Mouse (Mus musculus): ENCODE results near the gene Nhlrc2. TPM values are rescaled to one million over a fixed set of nuclear protein-coding genes. Genes with fewer than 3 reads are reported as not detected.
A peak's percentile ranks its signal among the peaks of the same experiment; 100 is the strongest.
"Not testable (repeated sequence)": the region's sequence is repeated elsewhere in the genome, so short reads cannot be mapped to it uniquely, and the experiment has no call there.

The Nhlrc2 gene
- 13.7 and 16.2 TPM in 2 replicates for polyA plus RNA-seq (2014; fragmentation: Nextera tagmentation; extraction: Ambion mirVana)

DNA sequence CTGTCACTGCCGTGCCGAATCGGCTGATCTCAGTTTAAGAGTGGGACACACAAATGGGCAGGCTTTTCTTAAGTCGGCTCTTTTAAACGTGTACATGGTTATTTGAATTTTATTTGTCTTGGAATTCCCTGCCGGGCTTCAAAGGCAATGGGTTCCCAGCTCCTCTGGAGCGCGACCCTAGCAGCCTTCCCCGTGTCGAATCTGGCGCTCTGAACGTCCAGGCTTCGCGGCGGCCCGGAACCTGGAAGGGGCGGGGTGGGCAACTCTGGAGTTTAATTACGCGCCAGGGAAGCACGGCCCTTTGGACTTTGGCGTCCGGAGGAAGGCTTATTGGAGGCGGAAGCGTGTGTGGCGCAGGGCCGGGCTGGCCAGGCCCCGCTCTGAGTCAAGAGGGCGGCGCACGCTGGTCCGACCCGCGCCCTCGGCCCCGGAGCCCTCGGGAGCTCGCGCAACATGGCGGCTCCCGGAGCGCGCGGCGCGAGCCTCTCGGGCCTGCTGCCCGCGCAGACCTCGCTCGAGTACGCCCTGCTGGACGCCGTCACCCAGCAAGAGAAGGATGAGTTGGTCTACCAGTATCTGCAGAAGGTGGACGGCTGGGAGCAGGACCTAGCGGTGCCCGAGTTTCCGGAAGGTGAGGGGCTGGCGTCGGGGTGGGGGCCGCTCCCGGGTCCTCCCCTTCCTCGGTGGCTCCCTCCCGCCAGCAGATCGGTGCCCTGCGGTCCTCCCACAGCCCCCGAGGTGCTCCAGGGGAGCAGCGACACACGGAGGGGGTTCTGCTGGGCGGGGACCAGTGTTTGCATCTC is at the start of gene Nhlrc2:
Gene Nhlrc2 (plus strand): TSS at position 32 of the 803 bp plus-strand sequence.
- peak; percentile 89 for DNase-seq (ENCODE audit: low spot score)
- peak within 1 kb of the TSS; percentile 94 for H3K4me3 ChIP-seq (ENCODE audit: low read depth, low read length)
- no peaks in the 10 kb centered on the region for H3K9me3 ChIP-seq (replicated peaks; ENCODE audit: control insufficient read depth, low read length)
- peak within 1 kb of the TSS; percentile 97 for H3K27ac ChIP-seq (replicated peaks; ENCODE audit: low read depth, low read length)
- no peaks in the 10 kb centered on the region for H3K27me3 ChIP-seq (ENCODE audit: control insufficient read depth, insufficient read depth, low read length)
- H3K4me1 ChIP-seq (ENCODE audit: control insufficient read depth, insufficient read depth, low read length): no peaks in the 10 kb centered on the region
- ATAC-seq (replicated peaks; ENCODE audit: insufficient number of reproducible peaks, low FRiP score, low TSS enrichment, low read depth): peak; percentile 86
- H3K36me3 ChIP-seq (replicated peaks; ENCODE audit: control insufficient read depth, insufficient read depth, low read depth, low read length): peaks cover 4% of the 10 kb centered on the region; the same call in 1 of the 2 replicates
- peak within 1 kb of the TSS; percentile 95 for H3K9ac ChIP-seq (replicated peaks; ENCODE audit: low read length)
- WGBS: under 1% methylated on average over 69 of the region's 69 CpGs
- H3K4me2 ChIP-seq (ENCODE audit: low read depth, low read length): peak within 1 kb of the TSS; percentile 44

DNA sequence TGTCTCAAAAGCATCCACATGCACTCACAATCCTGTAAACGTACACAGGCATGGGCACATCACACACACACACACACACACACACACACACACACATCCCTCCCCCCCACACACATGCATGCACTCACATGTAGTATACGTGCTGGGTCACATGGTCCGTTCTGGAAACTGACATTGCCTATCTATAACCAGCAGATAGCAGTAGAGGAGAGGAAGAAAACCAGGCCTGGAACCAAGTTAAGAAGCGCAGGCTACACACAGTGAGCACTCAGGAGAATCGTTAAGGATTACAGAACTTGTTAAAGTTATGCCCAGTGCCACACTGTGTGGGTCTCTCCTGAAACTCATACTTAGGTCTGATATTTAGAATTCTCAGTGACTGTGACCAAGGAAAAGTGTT is 45.0 kb upstream of the Nhlrc2 start:
- not testable (repeated sequence) for H3K36me3 ChIP-seq (replicated peaks; ENCODE audit: control insufficient read depth, insufficient read depth, low read depth, low read length); H3K4me2 ChIP-seq (ENCODE audit: low read depth, low read length); DNase-seq (ENCODE audit: low spot score); H3K9me3 ChIP-seq (replicated peaks; ENCODE audit: control insufficient read depth, low read length); H3K9ac ChIP-seq (replicated peaks; ENCODE audit: low read length); H3K27me3 ChIP-seq (ENCODE audit: control insufficient read depth, insufficient read depth, low read length); H3K27ac ChIP-seq (replicated peaks; ENCODE audit: low read depth, low read length); H3K4me1 ChIP-seq (ENCODE audit: control insufficient read depth, insufficient read depth, low read length); ATAC-seq (replicated peaks; ENCODE audit: insufficient number of reproducible peaks, low FRiP score, low TSS enrichment, low read depth); H3K4me3 ChIP-seq (ENCODE audit: low read depth, low read length)
- no CpG with 5 or more reads among the region's 5 CpGs for WGBS

DNA sequence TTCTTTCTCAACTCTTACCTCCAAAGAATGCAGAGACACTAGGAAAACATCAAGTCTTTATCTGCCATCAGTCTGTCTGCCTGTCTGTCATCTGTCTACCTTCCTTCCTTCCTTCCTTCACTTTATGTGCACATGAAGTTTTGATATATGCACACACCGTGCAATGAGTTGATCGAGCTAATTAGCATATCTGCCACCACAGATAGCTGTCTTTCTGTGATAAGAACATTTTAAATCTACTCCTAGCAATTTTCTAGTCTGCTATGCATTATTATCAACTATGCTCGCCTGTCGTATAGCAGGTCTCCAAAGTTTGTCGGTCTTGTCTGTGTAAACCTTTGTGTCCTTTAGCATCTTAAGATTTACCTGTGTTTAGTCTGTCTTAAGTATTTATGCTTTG is 44.5 kb upstream of the Nhlrc2 start:
- WGBS: no CpG with 5 or more reads among the region's 5 CpGs

DNA sequence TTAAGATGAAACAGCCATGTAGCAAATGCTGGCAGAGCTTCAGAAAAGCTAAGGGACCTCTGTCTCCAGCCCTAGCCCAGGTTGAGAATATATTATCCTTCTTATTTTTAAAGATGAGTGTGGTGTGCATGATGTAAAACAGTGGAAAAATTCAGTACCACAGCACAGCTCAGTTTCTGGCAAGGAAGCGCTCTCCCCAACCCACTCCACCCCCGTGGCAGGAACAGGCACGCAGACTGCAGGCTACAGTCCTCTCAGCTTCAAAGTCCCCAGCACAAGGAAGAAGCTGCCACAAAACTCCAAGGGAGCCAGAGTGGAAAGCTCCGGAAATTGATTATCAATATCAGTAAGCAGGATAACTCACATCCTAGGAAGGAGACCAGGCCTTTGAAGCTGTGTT is 36.9 kb upstream of the Nhlrc2 start:
- no CpG with 5 or more reads among the region's 4 CpGs for WGBS

More for the DNA sequence above, 44.5 kb upstream of the Nhlrc2 start:
- H3K27me3 ChIP-seq (ENCODE audit: control insufficient read depth, insufficient read depth, low read length); H3K9ac ChIP-seq (replicated peaks; ENCODE audit: low read length); DNase-seq (ENCODE audit: low spot score); H3K27ac ChIP-seq (replicated peaks; ENCODE audit: low read depth, low read length); H3K4me2 ChIP-seq (ENCODE audit: low read depth, low read length); ATAC-seq (replicated peaks; ENCODE audit: insufficient number of reproducible peaks, low FRiP score, low TSS enrichment, low read depth); H3K4me1 ChIP-seq (ENCODE audit: control insufficient read depth, insufficient read depth, low read length); H3K9me3 ChIP-seq (replicated peaks; ENCODE audit: control insufficient read depth, low read length); H3K36me3 ChIP-seq (replicated peaks; ENCODE audit: control insufficient read depth, insufficient read depth, low read depth, low read length); H3K4me3 ChIP-seq (ENCODE audit: low read depth, low read length): not testable (repeated sequence)

DNA sequence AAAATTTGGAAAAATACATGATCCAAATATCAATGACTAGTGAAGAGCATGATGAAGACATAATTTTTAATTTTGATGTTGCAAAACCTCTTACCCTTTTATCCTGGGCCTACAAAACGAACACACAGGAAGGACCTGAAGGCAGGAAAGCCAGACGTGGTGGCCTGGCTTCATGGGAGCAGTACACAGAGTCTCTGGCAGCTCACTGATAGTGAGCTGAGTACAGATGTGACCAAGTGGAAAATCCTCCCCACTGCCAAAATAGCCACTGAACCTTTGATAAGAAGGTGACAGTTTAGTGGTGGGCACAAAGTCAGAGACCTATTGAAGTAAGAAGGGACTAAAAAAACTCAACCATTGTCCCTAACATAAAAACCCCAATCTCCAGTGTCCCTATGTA is 34.5 kb upstream of the Nhlrc2 start:
- not testable (repeated sequence) for H3K36me3 ChIP-seq (replicated peaks; ENCODE audit: control insufficient read depth, insufficient read depth, low read depth, low read length); H3K9ac ChIP-seq (replicated peaks; ENCODE audit: low read length); H3K4me3 ChIP-seq (ENCODE audit: low read depth, low read length); ATAC-seq (replicated peaks; ENCODE audit: insufficient number of reproducible peaks, low FRiP score, low TSS enrichment, low read depth); H3K9me3 ChIP-seq (replicated peaks; ENCODE audit: control insufficient read depth, low read length); DNase-seq (ENCODE audit: low spot score); H3K27me3 ChIP-seq (ENCODE audit: control insufficient read depth, insufficient read depth, low read length); H3K4me2 ChIP-seq (ENCODE audit: low read depth, low read length); H3K27ac ChIP-seq (replicated peaks; ENCODE audit: low read depth, low read length); H3K4me1 ChIP-seq (ENCODE audit: control insufficient read depth, insufficient read depth, low read length)
- WGBS: no CpG with 5 or more reads among the region's 2 CpGs

More for the DNA sequence above, 36.9 kb upstream of the Nhlrc2 start:
- ATAC-seq (replicated peaks; ENCODE audit: insufficient number of reproducible peaks, low FRiP score, low TSS enrichment, low read depth); H3K9ac ChIP-seq (replicated peaks; ENCODE audit: low read length); H3K9me3 ChIP-seq (replicated peaks; ENCODE audit: control insufficient read depth, low read length); H3K4me1 ChIP-seq (ENCODE audit: control insufficient read depth, insufficient read depth, low read length); H3K4me2 ChIP-seq (ENCODE audit: low read depth, low read length); H3K27ac ChIP-seq (replicated peaks; ENCODE audit: low read depth, low read length); H3K27me3 ChIP-seq (ENCODE audit: control insufficient read depth, insufficient read depth, low read length); H3K36me3 ChIP-seq (replicated peaks; ENCODE audit: control insufficient read depth, insufficient read depth, low read depth, low read length); H3K4me3 ChIP-seq (ENCODE audit: low read depth, low read length); DNase-seq (ENCODE audit: low spot score): not testable (repeated sequence)

DNA sequence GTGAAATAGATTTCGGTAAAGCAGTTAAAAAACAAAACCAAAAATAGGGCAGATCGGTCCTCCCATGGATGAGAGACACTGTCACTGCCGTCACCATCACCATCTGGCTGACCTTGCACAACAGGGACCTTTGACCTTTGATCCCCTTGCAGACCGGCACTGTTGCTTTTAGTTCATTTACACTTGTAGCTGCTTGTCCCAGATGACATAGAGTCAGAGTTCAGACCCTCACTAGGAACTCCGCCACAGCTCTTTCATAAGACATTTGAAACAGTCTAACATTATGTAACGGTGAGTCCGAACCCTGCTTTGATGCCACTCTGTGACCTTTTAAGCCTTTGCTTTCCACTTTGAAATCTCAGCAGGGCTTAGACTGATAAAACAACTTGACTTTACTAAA is 28.7 kb upstream of the Nhlrc2 start:
- H3K4me1 ChIP-seq (ENCODE audit: control insufficient read depth, insufficient read depth, low read length); H3K27ac ChIP-seq (replicated peaks; ENCODE audit: low read depth, low read length); DNase-seq (ENCODE audit: low spot score); H3K36me3 ChIP-seq (replicated peaks; ENCODE audit: control insufficient read depth, insufficient read depth, low read depth, low read length); H3K9me3 ChIP-seq (replicated peaks; ENCODE audit: control insufficient read depth, low read length); H3K27me3 ChIP-seq (ENCODE audit: control insufficient read depth, insufficient read depth, low read length); H3K9ac ChIP-seq (replicated peaks; ENCODE audit: low read length); ATAC-seq (replicated peaks; ENCODE audit: insufficient number of reproducible peaks, low FRiP score, low TSS enrichment, low read depth); H3K4me3 ChIP-seq (ENCODE audit: low read depth, low read length); H3K4me2 ChIP-seq (ENCODE audit: low read depth, low read length): not testable (repeated sequence)
- WGBS: no CpG with 5 or more reads among the region's 7 CpGs

DNA sequence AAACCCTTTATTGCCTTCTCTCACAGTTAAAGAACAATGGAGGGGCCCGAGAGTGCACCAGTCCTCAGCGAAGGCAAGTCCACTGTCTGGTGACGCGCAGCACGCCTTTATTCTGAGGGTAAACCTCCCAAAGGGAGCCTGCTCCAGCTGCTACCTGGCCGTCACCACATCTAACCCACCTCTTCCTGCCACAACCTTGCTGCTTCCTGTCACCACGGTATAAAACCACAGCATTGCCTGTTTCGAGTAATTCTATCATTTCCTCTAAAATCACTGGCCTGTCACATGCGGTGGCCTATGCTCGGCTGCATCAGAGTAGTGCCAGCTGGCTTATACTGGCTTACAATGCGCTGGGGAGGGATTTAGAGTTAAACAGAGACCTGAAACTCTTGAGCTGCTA is 17.5 kb upstream of the Nhlrc2 start:
- not testable (repeated sequence) for H3K36me3 ChIP-seq (replicated peaks; ENCODE audit: control insufficient read depth, insufficient read depth, low read depth, low read length); H3K27ac ChIP-seq (replicated peaks; ENCODE audit: low read depth, low read length); H3K4me2 ChIP-seq (ENCODE audit: low read depth, low read length); DNase-seq (ENCODE audit: low spot score); H3K9me3 ChIP-seq (replicated peaks; ENCODE audit: control insufficient read depth, low read length); H3K4me1 ChIP-seq (ENCODE audit: control insufficient read depth, insufficient read depth, low read length); H3K27me3 ChIP-seq (ENCODE audit: control insufficient read depth, insufficient read depth, low read length); H3K4me3 ChIP-seq (ENCODE audit: low read depth, low read length); H3K9ac ChIP-seq (replicated peaks; ENCODE audit: low read length); ATAC-seq (replicated peaks; ENCODE audit: insufficient number of reproducible peaks, low FRiP score, low TSS enrichment, low read depth)
- no CpG with 5 or more reads among the region's 11 CpGs for WGBS

DNA sequence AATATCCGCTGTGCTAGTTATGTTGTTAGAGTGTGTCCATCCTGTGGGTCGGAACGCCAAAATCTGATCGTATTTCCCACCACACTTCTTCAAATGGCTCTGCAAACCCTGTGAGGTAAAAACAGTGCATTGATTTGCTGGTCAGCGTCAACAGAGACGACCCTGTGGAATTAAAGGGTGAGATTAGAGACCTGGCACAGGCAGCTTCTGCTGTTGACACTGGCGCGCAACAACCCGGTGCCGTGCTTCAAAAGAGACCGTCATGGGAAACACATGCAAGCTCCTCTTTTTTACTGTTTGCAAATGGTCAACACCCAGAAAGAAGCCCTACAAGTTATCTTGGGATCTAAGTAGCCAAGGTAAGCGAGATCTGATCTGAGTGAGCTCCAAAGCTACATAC is 16.8 kb upstream of the Nhlrc2 start:
- H3K9ac ChIP-seq (replicated peaks; ENCODE audit: low read length): no peak overlapping the region
- WGBS: 93% methylated on average over 12 of the region's 12 CpGs
- H3K27me3 ChIP-seq (ENCODE audit: control insufficient read depth, insufficient read depth, low read length): no peaks in the 10 kb centered on the region
- no peak overlapping the region for H3K4me3 ChIP-seq (ENCODE audit: low read depth, low read length)
- H3K27ac ChIP-seq (replicated peaks; ENCODE audit: low read depth, low read length): no peak overlapping the region
- no peaks in the 10 kb centered on the region; the same call in 1 of the 2 replicates for H3K36me3 ChIP-seq (replicated peaks; ENCODE audit: control insufficient read depth, insufficient read depth, low read depth, low read length)
- H3K4me1 ChIP-seq (ENCODE audit: control insufficient read depth, insufficient read depth, low read length): no peaks in the 10 kb centered on the region
- H3K4me2 ChIP-seq (ENCODE audit: low read depth, low read length): no peak overlapping the region
- no peaks in the 10 kb centered on the region for H3K9me3 ChIP-seq (replicated peaks; ENCODE audit: control insufficient read depth, low read length)
- ATAC-seq (replicated peaks; ENCODE audit: insufficient number of reproducible peaks, low FRiP score, low TSS enrichment, low read depth) (no peak), DNase-seq (ENCODE audit: low spot score) (no peak)
